In genomic region chr4:116877729-116878321, GRCm38 (mm10) we compare ENCODE assay signal across 8 mouse cellular contexts. TPM values are rescaled to one million over a fixed set of nuclear protein-coding genes. Genes with fewer than 3 reads are reported as not detected.
DNase-seq lines count a peak whose midpoint lies in the region; ATAC-seq and TF ChIP-seq lines count a peak whose summit lies in the region.

No protein-coding gene starts in this region.

- peak overlapping the region; percentile 71 for H3K4me2 ChIP-seq in forebrain, embryonic 12.5 days
- H3K4me2 ChIP-seq in hindbrain, embryonic 13.5 days = peak overlapping the region; percentile 68
- H3K4me2 ChIP-seq in midbrain, embryonic 15.5 days = peak overlapping the region; percentile 64

- H3K9me3 ChIP-seq in forebrain, embryonic 12.5 days = no peaks in the 10 kb centered on the region
- H3K9me3 ChIP-seq in hindbrain, embryonic 13.5 days = no peaks in the 10 kb centered on the region
- H3K9me3 ChIP-seq in midbrain, embryonic 15.5 days = no peaks in the 10 kb centered on the region

- H3K4me1 ChIP-seq in kidney, adult 2 months (ENCODE audit: control insufficient read depth, insufficient read depth, low read length) = no peaks in the 10 kb centered on the region; the same call in 1 of the 2 replicates
- no peaks in the 10 kb centered on the region for H3K4me1 ChIP-seq in bone marrow, adult 2 months (ENCODE audit: control insufficient read depth, insufficient read depth, low read length)
- H3K4me1 ChIP-seq in forebrain, embryonic 12.5 days = peaks cover 7% of the 10 kb centered on the region; the same call in 1 of the 2 replicates
- peaks cover 10% of the 10 kb centered on the region for H3K4me1 ChIP-seq in hindbrain, embryonic 13.5 days (replicated peaks)
- peaks cover 8% of the 10 kb centered on the region for H3K4me1 ChIP-seq in midbrain, embryonic 15.5 days
- peaks cover 6% of the 10 kb centered on the region for H3K4me1 ChIP-seq in testis, adult 2 months (ENCODE audit: control insufficient read depth, insufficient read depth, low read length)

- TF ChIP-seq POLR2A in kidney, adult 2 months (IDR thresholded peaks at IDR 0.05; ENCODE audit: low read depth, low read length) = no peak
- TF ChIP-seq POLR2A in bone marrow, adult 2 months (IDR thresholded peaks at IDR 0.05; ENCODE audit: borderline replicate concordance, control insufficient read depth, low read depth, low read length) = no peak
- TF ChIP-seq POLR2A in testis, adult 2 months (IDR thresholded peaks at IDR 0.05; ENCODE audit: control insufficient read depth, low read depth, low read length) = no peak

- peak overlapping the region; percentile 85 for H3K9ac ChIP-seq in forebrain, embryonic 12.5 days
- peak overlapping the region; percentile 93 for H3K9ac ChIP-seq in hindbrain, embryonic 13.5 days
- H3K9ac ChIP-seq in midbrain, embryonic 15.5 days = peak overlapping the region; percentile 98

- peak overlapping the region; percentile 45 for H3K27ac ChIP-seq in kidney, adult 2 months (ENCODE audit: insufficient read depth, low read depth, low read length)
- no peak overlapping the region for H3K27ac ChIP-seq in bone marrow, adult 2 months (ENCODE audit: control insufficient read depth, insufficient read depth, low read depth, low read length, poor library complexity)
- peak overlapping the region; percentile 99 for H3K27ac ChIP-seq in forebrain, embryonic 12.5 days
- H3K27ac ChIP-seq in hindbrain, embryonic 13.5 days = peak overlapping the region; percentile 99
- H3K27ac ChIP-seq in midbrain, embryonic 15.5 days = peak overlapping the region; percentile 100
- H3K27ac ChIP-seq in testis, adult 2 months (ENCODE audit: control insufficient read depth, insufficient read depth, low read depth, low read length) = peak overlapping the region; percentile 66

- H3K36me3 ChIP-seq in kidney, adult 2 months (ENCODE audit: control insufficient read depth, insufficient read depth, low read length) = no peaks in the 10 kb centered on the region
- H3K36me3 ChIP-seq in forebrain, embryonic 12.5 days (replicated peaks) = no peaks in the 10 kb centered on the region
- H3K36me3 ChIP-seq in hindbrain, embryonic 13.5 days = no peaks in the 10 kb centered on the region
- no peaks in the 10 kb centered on the region for H3K36me3 ChIP-seq in midbrain, embryonic 15.5 days (replicated peaks)
- H3K36me3 ChIP-seq in testis, adult 2 months (ENCODE audit: control insufficient read depth, insufficient read depth, low read length) = no peaks in the 10 kb centered on the region

- H3K4me3 ChIP-seq in kidney, adult 2 months (ENCODE audit: insufficient read depth, low read depth, low read length) = peak overlapping the region; percentile 84
- peak overlapping the region; percentile 22 for H3K4me3 ChIP-seq in bone marrow, adult 2 months (replicated peaks; ENCODE audit: control insufficient read depth, low read depth, low read length)
- H3K4me3 ChIP-seq in forebrain, embryonic 12.5 days (replicated peaks) = peak overlapping the region; percentile 70
- peak overlapping the region; percentile 94 for H3K4me3 ChIP-seq in hindbrain, embryonic 13.5 days
- peak overlapping the region; percentile 99 for H3K4me3 ChIP-seq in midbrain, embryonic 15.5 days
- peak overlapping the region; percentile 90 for H3K4me3 ChIP-seq in testis, adult 2 months (ENCODE audit: control insufficient read depth, low read depth, low read length)

- no peak for TF ChIP-seq CTCF in kidney, adult 2 months (conservative IDR thresholded peaks at IDR 0.05; ENCODE audit: insufficient read depth, insufficient read length, low read depth, low read length)
- TF ChIP-seq CTCF in bone marrow, adult 2 months (IDR thresholded peaks at IDR 0.05; ENCODE audit: control insufficient read depth, insufficient read depth, low read length) = no peak
- TF ChIP-seq CTCF in testis, adult 2 months (IDR thresholded peaks at IDR 0.05; ENCODE audit: control insufficient read depth, insufficient read depth, insufficient replicate concordance, low read depth, low read length) = no peak

- 0 out of 2 replicates have a peak, but pooled peaks cover 1% of the 10 kb centered on the region for H3K27me3 ChIP-seq in kidney, adult 2 months (replicated peaks; ENCODE audit: control insufficient read depth, insufficient read depth, low read length)
- peaks cover 5% of the 10 kb centered on the region; the same call in 1 of the 2 replicates for H3K27me3 ChIP-seq in forebrain, embryonic 12.5 days
- no peaks in the 10 kb centered on the region for H3K27me3 ChIP-seq in hindbrain, embryonic 13.5 days
- H3K27me3 ChIP-seq in midbrain, embryonic 15.5 days (replicated peaks) = no peaks in the 10 kb centered on the region
- no peaks in the 10 kb centered on the region for H3K27me3 ChIP-seq in testis, adult 2 months (ENCODE audit: control insufficient read depth, insufficient read depth, low read length)

- WGBS in kidney, adult 2 months = 2% methylated on average over 53 of the region's 57 CpGs
- WGBS in bone marrow, adult 2 months = 1% methylated on average over 57 of the region's 57 CpGs
- under 1% methylated on average over 24 of the region's 57 CpGs for WGBS in forebrain, embryonic 12.5 days
- WGBS in hindbrain, embryonic 13.5 days = under 1% methylated on average over 40 of the region's 57 CpGs
- under 1% methylated on average over 41 of the region's 57 CpGs for WGBS in midbrain, embryonic 15.5 days

- intact Hi-C loops in left cerebral cortex, postnatal 4 days (cut with DNase I) = no loop called here

- no peak for DNase-seq in kidney, adult 2 months
- DNase-seq in kidney, adult 18-20 months = no peak
- peak; percentile 40 for DNase-seq in left cerebral cortex, postnatal 4 days

- no peak for ATAC-seq in forebrain, embryonic 12.5 days (ENCODE audit: low FRiP score)
- no peak for ATAC-seq in hindbrain, embryonic 13.5 days (ENCODE audit: low FRiP score)
- ATAC-seq in midbrain, embryonic 15.5 days (replicated peaks) = peak; percentile 14

RNA-seq across cellular contexts. Expression of gene Zswim5, which starts 0.6 kb away (rescaled TPM):
- polyA plus RNA-seq in kidney, adult 2 months (2012; rRNA removed) = 7.4 and 7.5 TPM in 2 replicates
- polyA plus RNA-seq in bone marrow, adult 2 months (2011; ENCODE audit: insufficient read depth, insufficient read length, low replicate concordance, missing spikeins) = 0.72 TPM in 1 of 2 replicates, not detected in the other
- 12.0 and 13.3 TPM in 2 replicates for polyA plus RNA-seq in forebrain, embryonic 12.5 days (2016; fragmentation: Nextera tagmentation; extraction: Ambion mirVana)
- 8.5 and 8.9 TPM in 2 replicates for polyA plus RNA-seq in hindbrain, embryonic 13.5 days (2015; fragmentation: Nextera tagmentation; extraction: Ambion mirVana)
- total RNA-seq in left cerebral cortex, postnatal 4 days (2021) = 10 to 100 TPM; 14.0 to 14.5 TPM
- 6.7 and 6.8 TPM in 2 replicates for polyA plus RNA-seq in midbrain, embryonic 15.5 days (2015; fragmentation: Nextera tagmentation; extraction: Ambion mirVana)
- polyA plus RNA-seq in testis, adult 2 months (2012; rRNA removed) = 3.7 and 4.7 TPM in 2 replicates

RNA-seq across cellular contexts. Expression of gene Hpdl, which starts 56.3 kb away (rescaled TPM):
- 2.1 and 2.5 TPM in 2 replicates for polyA plus RNA-seq in kidney, adult 2 months (2012; rRNA removed)
- polyA plus RNA-seq in bone marrow, adult 2 months (2011; ENCODE audit: insufficient read depth, insufficient read length, low replicate concordance, missing spikeins) = not detected in 2 replicates
- polyA plus RNA-seq in forebrain, embryonic 12.5 days (2016; fragmentation: Nextera tagmentation; extraction: Ambion mirVana) = 0.96 and 1.6 TPM in 2 replicates
- 0.88 and 1.2 TPM in 2 replicates for polyA plus RNA-seq in hindbrain, embryonic 13.5 days (2015; fragmentation: Nextera tagmentation; extraction: Ambion mirVana)
- total RNA-seq in left cerebral cortex, postnatal 4 days (2021) = under 1 TPM; 0.82 to 0.83 TPM
- 0.59 and 0.92 TPM in 2 replicates for polyA plus RNA-seq in midbrain, embryonic 15.5 days (2015; fragmentation: Nextera tagmentation; extraction: Ambion mirVana)
- polyA plus RNA-seq in testis, adult 2 months (2012; rRNA removed) = 2.0 and 3.5 TPM in 2 replicates

Comparison
In these comparisons a context has a peak if more than half of its experiments do, and no peak if none do; other contexts are left out.
1. H3K4me3 ChIP-seq: peak in every context shown above with its lines; median percentile 99 in midbrain, embryonic 15.5 days; 94 in hindbrain, embryonic 13.5 days; 90 in testis, adult 2 months; 84 in kidney, adult 2 months; 70 in forebrain, embryonic 12.5 days; 22 in bone marrow, adult 2 months.